Comparison of ENCODE assay signal across 7 mouse cellular contexts in the genomic region with DNA sequence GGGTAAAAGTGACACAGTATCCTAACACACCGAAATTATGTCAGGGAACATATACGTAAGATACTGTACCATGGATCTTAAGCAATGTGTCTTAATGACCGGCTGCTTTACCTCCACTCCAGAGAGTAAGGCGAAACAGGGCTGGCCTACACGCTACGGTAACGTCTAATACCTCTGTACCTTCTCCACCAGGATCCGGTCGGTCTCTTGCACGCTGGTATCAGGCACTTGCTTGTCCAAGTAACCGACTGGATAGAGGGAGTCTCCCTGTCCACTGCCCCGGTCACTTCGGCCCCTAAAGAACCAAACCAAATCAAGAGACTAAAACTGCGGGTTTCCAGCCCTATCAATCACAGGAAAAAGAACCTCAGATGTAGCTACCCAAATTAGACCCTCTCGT. TPM values are rescaled to one million over a fixed set of nuclear protein-coding genes. Genes with fewer than 3 reads are reported as not detected.
DNase-seq lines count a peak whose midpoint lies in the region; ATAC-seq and TF ChIP-seq lines count a peak whose summit lies in the region.

No protein-coding gene starts in this region.

- peak; percentile 21; the same call in 1 of the 2 replicates for ATAC-seq in forebrain, embryonic 15.5 days (replicated peaks)
- ATAC-seq in limb, embryonic 15.5 days (ENCODE audit: insufficient number of reproducible peaks, low FRiP score, low TSS enrichment, low read depth) = no peak

- no peaks in the 10 kb centered on the region for H3K27me3 ChIP-seq in forebrain, embryonic 15.5 days
- no peaks in the 10 kb centered on the region for H3K27me3 ChIP-seq in limb, embryonic 15.5 days

- peak overlapping the region; percentile 90 for H3K4me3 ChIP-seq in lung, adult 2 months (replicated peaks; ENCODE audit: extremely low read depth, low read depth, low read length)
- peak overlapping the region; percentile 85 for H3K4me3 ChIP-seq in bone marrow macrophage, adult 2 months (ENCODE audit: insufficient read depth, low read length)
- peak overlapping the region; percentile 96 for H3K4me3 ChIP-seq in forebrain, embryonic 15.5 days
- H3K4me3 ChIP-seq in limb, embryonic 15.5 days = peak overlapping the region; percentile 94
- peak overlapping the region; percentile 97 for H3K4me3 ChIP-seq in olfactory bulb, adult 2 months (ENCODE audit: insufficient read depth, low read depth, low read length)

- 11% methylated on average over 15 of the region's 15 CpGs for WGBS in lung, adult 2 months
- WGBS in forebrain, embryonic 15.5 days = 22% methylated on average over 15 of the region's 15 CpGs
- 16% methylated on average over 15 of the region's 15 CpGs for WGBS in limb, embryonic 15.5 days
- 14% methylated on average over 15 of the region's 15 CpGs for WGBS in olfactory bulb, adult 2 months

- TF ChIP-seq CTCF in lung, adult 2 months (IDR thresholded peaks at IDR 0.05; ENCODE audit: insufficient read depth, low read length) = no peak
- no peak for TF ChIP-seq CTCF in bone marrow macrophage, adult 2 months (IDR thresholded peaks at IDR 0.05; ENCODE audit: low read depth, low read length)
- TF ChIP-seq CTCF in olfactory bulb, adult 2 months (IDR thresholded peaks at IDR 0.05; ENCODE audit: insufficient read depth, low read depth, low read length) = no peak

- no peaks in the 10 kb centered on the region for H3K9me3 ChIP-seq in forebrain, embryonic 15.5 days
- no peaks in the 10 kb centered on the region for H3K9me3 ChIP-seq in limb, embryonic 15.5 days

- peaks cover 7% of the 10 kb centered on the region for H3K4me1 ChIP-seq in lung, adult 2 months (ENCODE audit: control insufficient read depth, insufficient read depth, low read length)
- H3K4me1 ChIP-seq in bone marrow macrophage, adult 2 months (ENCODE audit: control insufficient read depth, insufficient read depth, low read length) = 0 out of 2 replicates have a peak, but pooled peaks cover 4% of the 10 kb centered on the region
- H3K4me1 ChIP-seq in forebrain, embryonic 15.5 days = peaks cover 21% of the 10 kb centered on the region
- H3K4me1 ChIP-seq in limb, embryonic 15.5 days = peaks cover 13% of the 10 kb centered on the region
- no peaks in the 10 kb centered on the region for H3K4me1 ChIP-seq in olfactory bulb, adult 2 months (ENCODE audit: control insufficient read depth, insufficient read depth, low read length)

- peak overlapping the region; percentile 90 for H3K9ac ChIP-seq in forebrain, embryonic 15.5 days (replicated peaks)
- H3K9ac ChIP-seq in limb, embryonic 15.5 days = peak overlapping the region; percentile 79

- no peak for DNase-seq in lung, adult 2 months
- DNase-seq in lung, postnatal 10 days = no peak
- DNase-seq in left cerebral cortex, postnatal 36 days (ENCODE audit: low spot score in 2 of 2) = no peak

- intact Hi-C loops in left cerebral cortex, postnatal 36 days (cut with DNase I) = loop anchor here (5.0 kb wide), 1 partner anchor 105 kb away; the partner anchor contains the start of gene Nop10

- TF ChIP-seq POLR2A in lung, adult 2 months (IDR thresholded peaks at IDR 0.05; ENCODE audit: borderline replicate concordance, extremely low read depth, low read depth, low read length) = no peak
- no peak for TF ChIP-seq POLR2A in bone marrow macrophage, adult 2 months (IDR thresholded peaks at IDR 0.05; ENCODE audit: borderline replicate concordance, low read depth, low read length)
- TF ChIP-seq POLR2A in olfactory bulb, adult 2 months (IDR thresholded peaks at IDR 0.05; ENCODE audit: insufficient read depth, low read depth, low read length) = no peak

- H3K27ac ChIP-seq in bone marrow macrophage, adult 2 months (ENCODE audit: insufficient read depth, low read depth, low read length) = no peak overlapping the region
- no peak overlapping the region; the same call in 1 of the 2 replicates for H3K27ac ChIP-seq in forebrain, embryonic 15.5 days (replicated peaks)
- H3K27ac ChIP-seq in limb, embryonic 15.5 days = no peak overlapping the region
- H3K27ac ChIP-seq in olfactory bulb, adult 2 months (ENCODE audit: insufficient read depth, low read depth, low read length) = 0 out of 2 replicates have a peak overlapping the region, but pooled peaks have one; percentile 40

- H3K4me2 ChIP-seq in forebrain, embryonic 15.5 days (replicated peaks) = peak overlapping the region; percentile 95
- H3K4me2 ChIP-seq in limb, embryonic 15.5 days = peak overlapping the region; percentile 82

- H3K36me3 ChIP-seq in forebrain, embryonic 15.5 days = peaks cover 22% of the 10 kb centered on the region
- H3K36me3 ChIP-seq in limb, embryonic 15.5 days = peaks cover 22% of the 10 kb centered on the region

RNA-seq across cellular contexts. Expression of gene Emc4, which starts 0.6 kb away (rescaled TPM):
- 76.8 and 95.5 TPM in 2 replicates for polyA plus RNA-seq in lung, adult 2 months (2012; rRNA removed)
- 49.9 and 58.9 TPM in 2 replicates for polyA plus RNA-seq in bone marrow macrophage, adult 2 months (2012; ENCODE audit: insufficient read depth, insufficient read length, missing spikeins)
- 160 and 166 TPM in 2 replicates for polyA plus RNA-seq in forebrain, embryonic 15.5 days (2015; fragmentation: Nextera tagmentation; extraction: Ambion mirVana)
- 129 and 132 TPM in 2 replicates for polyA plus RNA-seq in limb, embryonic 15.5 days (2015; fragmentation: Nextera tagmentation; extraction: Ambion mirVana)
- not detected in 2 replicates for polyA plus RNA-seq in olfactory bulb, adult 2 months (2012; ENCODE audit: insufficient read depth, insufficient read length, low replicate concordance, missing spikeins)
- 100 to 1,000 TPM; 147 to 166 TPM for total RNA-seq in left cerebral cortex, postnatal 36 days (2021)

RNA-seq across cellular contexts. Expression of gene Katnbl1, which starts 11.8 kb away (rescaled TPM):
- polyA plus RNA-seq in lung, adult 2 months (2012; rRNA removed) = 1.2 and 2.3 TPM in 2 replicates
- polyA plus RNA-seq in bone marrow macrophage, adult 2 months (2012; ENCODE audit: insufficient read depth, insufficient read length, missing spikeins) = 21.9 and 25.2 TPM in 2 replicates
- polyA plus RNA-seq in forebrain, embryonic 15.5 days (2015; fragmentation: Nextera tagmentation; extraction: Ambion mirVana) = 42.9 and 46.7 TPM in 2 replicates
- polyA plus RNA-seq in limb, embryonic 15.5 days (2015; fragmentation: Nextera tagmentation; extraction: Ambion mirVana) = 47.8 and 48.9 TPM in 2 replicates
- polyA plus RNA-seq in olfactory bulb, adult 2 months (2012; ENCODE audit: insufficient read depth, insufficient read length, low replicate concordance, missing spikeins) = not detected in 2 replicates
- total RNA-seq in left cerebral cortex, postnatal 36 days (2021) = 10 to 100 TPM; 12.7 to 16.3 TPM
